Mouse (Mus musculus) mouse trophoblast stem cell (cell line): ENCODE data around the gene Dhdds.
"Not testable (repeated sequence)": the region's sequence is repeated elsewhere in the genome, so short reads cannot be mapped to it uniquely, and the experiment has no call there.

Experiments
- in situ Hi-C, 2 experiments: fragments of 300-500 bp; cut with MseI, MboI; formaldehyde crosslinking; loops; 2 replicates in 1 of 2; 3 replicates in 1 of 2; pipeline ENCODE4 v1.15.1; 2025

Dhdds gene

GRCm38 (mm10) chr4:134005581-134006358, 5.1 kb upstream of the Dhdds start:
- in situ Hi-C loops, result no loop called here

- in situ Hi-C loops, result no loop called here
These were observed 2.2 kb upstream of the Dhdds start for GRCm38 (mm10) chr4:134002903-134003302.

GRCm38 (mm10) chr4:134002246-134002645, 1.5 kb upstream of the Dhdds start:
- in situ Hi-C loops, result no loop called here

- in situ Hi-C loops, result no loop called here
These were observed 992 bp upstream of the Dhdds start for GRCm38 (mm10) chr4:134001710-134002109.

- in situ Hi-C loops, result no loop called here
These were observed 6.0 kb downstream of the Dhdds start for GRCm38 (mm10) chr4:133994697-133995096.

GRCm38 (mm10) chr4:133991087-133991660, 9.5 kb downstream of the Dhdds start:
- in situ Hi-C loops, result no loop called here

GRCm38 (mm10) chr4:133990035-133990434, 10.7 kb downstream of the Dhdds start:
- in situ Hi-C loops, result no loop called here

GRCm38 (mm10) chr4:133988289-133988688, 12.4 kb downstream of the Dhdds start:
- in situ Hi-C loops, result not testable (repeated sequence)

- in situ Hi-C loops, result no loop called here
These were observed 17.8 kb downstream of the Dhdds start for GRCm38 (mm10) chr4:133982936-133983335.

- in situ Hi-C loops, result no loop called here
These were observed 20.2 kb downstream of the Dhdds start for GRCm38 (mm10) chr4:133980496-133980895.

GRCm38 (mm10) chr4:133978021-133978711, 22.6 kb downstream of the Dhdds start:
- in situ Hi-C loops, result no loop called here

GRCm38 (mm10) chr4:133971741-133972140, 29.0 kb downstream of the Dhdds start:
- in situ Hi-C loops, result no loop called here

GRCm38 (mm10) chr4:133970876-133971275, 29.8 kb downstream of the Dhdds start:
- in situ Hi-C loops, result no loop called here

- in situ Hi-C loops, result no loop called here
These were observed 30.5 kb downstream of the Dhdds start for GRCm38 (mm10) chr4:133970196-133970595.

- in situ Hi-C loops, result no loop called here
These were observed 31.5 kb downstream of the Dhdds start for GRCm38 (mm10) chr4:133969114-133969770.

GRCm38 (mm10) chr4:133968150-133968921, 32.4 kb downstream of the Dhdds start, which contains the start of gene Hmgn2:
Hmgn2 (minus strand) TSS chr4:133968650.
- in situ Hi-C loops, result no loop called here

GRCm38 (mm10) chr4:133967866-133968149, 32.9 kb downstream of the Dhdds start:
- in situ Hi-C loops, result no loop called here

GRCm38 (mm10) chr4:133967138-133967865, 33.4 kb downstream of the Dhdds start:
- in situ Hi-C loops, result no loop called here

GRCm38 (mm10) chr4:133966271-133966940, 34.3 kb downstream of the Dhdds start:
- in situ Hi-C loops, result no loop called here

GRCm38 (mm10) chr4:133962566-133962965, 38.2 kb downstream of the Dhdds start:
- in situ Hi-C loops, result no loop called here
